Mouse (Mus musculus) liver, embryonic 13.5 days (tissue): ENCODE data around the gene Exosc5. TPM values are rescaled to one million over a fixed set of nuclear protein-coding genes. Genes with fewer than 3 reads are reported as not detected.

Experiments
- ATAC-seq: fragments of 200-750 bp; cut with Nextera tagmentation; 2 replicates; pipeline ENCODE4 v1.8.0; 2017; ENCODE audit warnings: low read depth, mild to moderate bottlenecking, moderate number of reproducible peaks, moderate library complexity
- DNase-seq: peaks from one replicate; pipeline ENCODE4 v3.0.0; 2022
- H3K27ac ChIP-seq: fragments of 300-500 bp; sonication (generic); 2 replicates; pipeline ENCODE4 v1.5.1; 2015; ENCODE audit warnings: moderate library complexity, mild to moderate bottlenecking, inconsistent platforms
- H3K27me3 ChIP-seq: fragments of 300-500 bp; sonication (generic); 2 replicates; pipeline ENCODE4 v1.6.1; 2015; ENCODE audit warnings: mild to moderate bottlenecking, inconsistent platforms
- H3K36me3 ChIP-seq: fragments of 300-500 bp; sonication (generic); 2 replicates; pipeline ENCODE4 v1.6.1; 2015; ENCODE audit warnings: mild to moderate bottlenecking, inconsistent platforms
- H3K4me1 ChIP-seq: fragments of 300-500 bp; sonication (generic); replicated peaks from 2 replicates; pipeline ENCODE4 v1.6.1; 2015; ENCODE audit warnings: inconsistent platforms
- H3K4me2 ChIP-seq: fragments of 300-500 bp; sonication (generic); 2 replicates; pipeline ENCODE4 v1.6.1; 2015; ENCODE audit warnings: inconsistent platforms, mild to moderate bottlenecking, moderate library complexity
- H3K4me3 ChIP-seq: fragments of 300-500 bp; sonication (generic); replicated peaks from 2 replicates; pipeline ENCODE4 v1.5.1; 2015; ENCODE audit warnings: mild to moderate bottlenecking, inconsistent platforms
- H3K9ac ChIP-seq: fragments of 300-500 bp; sonication (generic); 2 replicates; pipeline ENCODE4 v1.6.1; 2015; ENCODE audit warnings: mild to moderate bottlenecking, inconsistent platforms
- H3K9me3 ChIP-seq: fragments of 300-500 bp; sonication (generic); replicated peaks from 2 replicates; pipeline ENCODE4 v1.6.1; 2016; ENCODE audit warnings: inconsistent platforms
- WGBS: fragments of 180-500 bp; shearing (Covaris S2); methylation state at CpG from one replicate; pipeline ENCODE4 v1.1.7; 2015; ENCODE audit not compliant: insufficient replicate concordance; 5-methylcytosine and 5-hydroxymethylcytosine counted together
- polyA plus RNA-seq: library from polyadenylated mRNA; unstranded; fragments of >200 nt; fragmentation: Nextera tagmentation; extraction: Ambion mirVana; gene quantifications from 2 replicates; pipeline ENCODE4 v1.2.1, GENCODE M21; 2015

The Exosc5 gene
- polyA plus RNA-seq, 1 experiment from 2014 or later, result 68.8 TPM

DNA sequence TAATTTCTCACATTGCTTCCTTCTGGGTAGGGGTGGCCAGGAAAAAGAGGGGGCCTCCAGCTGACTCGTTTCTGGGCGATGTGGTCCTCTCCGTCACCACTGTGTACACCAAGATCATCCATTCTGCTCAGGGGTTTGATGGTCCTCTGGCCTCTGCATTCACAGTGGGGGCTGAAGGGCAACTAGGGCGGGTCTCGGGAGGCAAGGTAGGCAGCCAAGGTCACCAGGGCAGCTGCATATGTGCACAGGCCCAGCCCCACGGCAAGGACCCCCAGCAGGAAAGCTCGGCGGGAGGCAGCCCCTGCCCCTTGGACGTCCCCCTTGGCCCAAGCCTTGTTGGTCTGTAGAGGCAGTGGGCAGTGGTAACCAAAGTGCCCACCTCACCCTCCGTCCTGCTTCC is 10.2 kb downstream of the Exosc5 start:
- Histone ChIP-seq H3K4me3 (no peak overlapping the region), H3K9ac (no peak overlapping the region), H3K4me1 (no peaks in the 10 kb centered on the region), H3K27ac (no peak overlapping the region), H3K4me2 (no peak overlapping the region), H3K27me3 (peaks cover 13% of the 10 kb centered on the region), H3K36me3 (peaks cover 48% of the 10 kb centered on the region), H3K9me3 (no peaks in the 10 kb centered on the region)
- 80% methylated on average over 10 of the region's 10 CpGs for WGBS
- DNase-seq (no peak), ATAC-seq (no peak)

DNA sequence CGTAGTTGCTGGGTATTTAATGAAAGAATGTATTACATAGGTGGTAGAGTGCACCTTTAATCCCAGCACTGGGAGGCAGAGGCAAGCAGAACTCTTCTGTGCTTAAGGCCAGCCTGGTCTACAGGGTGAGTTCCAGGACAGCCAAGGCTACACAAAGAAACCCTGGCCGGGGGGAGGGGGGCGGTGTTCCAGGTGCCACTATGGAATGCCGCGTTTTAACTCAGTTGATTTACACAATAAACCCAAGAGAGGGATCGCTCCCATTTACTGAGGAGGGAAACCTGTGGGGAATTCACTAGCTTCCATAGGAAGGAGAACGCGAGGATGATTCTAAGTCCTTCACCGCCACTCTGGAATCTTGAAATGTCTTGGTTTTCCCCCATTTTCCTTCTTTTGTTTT is 10.7 kb downstream of the Exosc5 start:
- Histone ChIP-seq H3K27ac (no peak overlapping the region), H3K9ac (no peak overlapping the region), H3K4me3 (no peak overlapping the region), H3K4me1 (peaks cover 4% of the 10 kb centered on the region), H3K9me3 (no peaks in the 10 kb centered on the region), H3K4me2 (no peak overlapping the region), H3K27me3 (peaks cover 18% of the 10 kb centered on the region), H3K36me3 (peaks cover 43% of the 10 kb centered on the region)
- 81% methylated on average over 9 of the region's 9 CpGs for WGBS
- ATAC-seq (no peak), DNase-seq (no peak)

DNA sequence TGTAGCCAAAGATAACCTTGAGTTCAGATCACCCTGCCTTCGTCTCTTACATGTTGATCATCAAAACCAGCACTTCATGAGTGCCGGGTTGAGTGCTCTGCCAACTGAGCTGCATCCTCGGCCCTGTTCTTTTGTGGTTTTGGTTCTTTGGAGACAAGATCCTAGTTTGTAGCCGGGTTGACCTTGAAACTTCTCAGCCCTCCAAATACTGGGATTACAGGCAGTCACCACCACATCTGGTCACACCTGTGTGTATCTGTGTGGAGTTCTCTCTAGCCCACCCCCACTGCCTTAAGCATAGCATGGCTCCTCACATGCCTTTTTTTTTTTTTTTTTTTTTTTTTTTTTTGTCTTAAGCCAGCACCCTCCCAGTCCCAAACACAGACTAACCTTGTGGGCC is 11.1 kb downstream of the Exosc5 start:
- no peak overlapping the region for H3K4me2 ChIP-seq
- peaks cover 9% of the 10 kb centered on the region for H3K4me1 ChIP-seq
- WGBS, result 69% methylated on average over 4 of the region's 4 CpGs
- no peaks in the 10 kb centered on the region for H3K9me3 ChIP-seq
- DNase-seq, result no peak
- H3K4me3 ChIP-seq, result no peak overlapping the region
- H3K27ac ChIP-seq, result no peak overlapping the region
- peaks cover 39% of the 10 kb centered on the region for H3K36me3 ChIP-seq
- ATAC-seq, result no peak
- H3K27me3 ChIP-seq, result peaks cover 22% of the 10 kb centered on the region
- H3K9ac ChIP-seq, result no peak overlapping the region

DNA sequence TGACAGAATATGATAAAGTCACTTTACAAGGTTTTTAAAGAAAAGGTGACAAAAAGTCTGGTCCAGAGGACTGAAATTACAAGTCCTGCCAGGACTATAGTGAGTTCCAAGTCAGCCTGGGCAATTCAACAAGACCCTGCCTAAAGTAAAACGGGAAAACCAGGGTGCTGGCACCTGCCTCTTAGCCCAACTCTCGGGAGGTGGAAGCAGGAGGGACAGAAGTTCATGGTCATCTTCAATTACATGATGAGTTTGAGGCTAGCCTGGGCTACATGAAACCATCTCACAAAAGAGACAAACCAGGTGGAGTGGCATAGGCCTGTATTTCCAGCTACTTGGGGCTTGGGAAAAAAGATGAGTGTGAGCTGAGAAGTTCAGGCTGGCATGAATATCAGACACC is 12.7 kb downstream of the Exosc5 start:
- DNase-seq (no peak), ATAC-seq (no peak)
- Histone ChIP-seq H3K9ac (no peak overlapping the region), H3K27ac (no peak overlapping the region), H3K9me3 (no peaks in the 10 kb centered on the region), H3K4me3 (no peak overlapping the region), H3K36me3 (peaks cover 23% of the 10 kb centered on the region), H3K4me2 (no peak overlapping the region), H3K27me3 (peaks cover 37% of the 10 kb centered on the region), H3K4me1 (peaks cover 12% of the 10 kb centered on the region)
- WGBS, result 60% methylated on average over 2 of the region's 2 CpGs

DNA sequence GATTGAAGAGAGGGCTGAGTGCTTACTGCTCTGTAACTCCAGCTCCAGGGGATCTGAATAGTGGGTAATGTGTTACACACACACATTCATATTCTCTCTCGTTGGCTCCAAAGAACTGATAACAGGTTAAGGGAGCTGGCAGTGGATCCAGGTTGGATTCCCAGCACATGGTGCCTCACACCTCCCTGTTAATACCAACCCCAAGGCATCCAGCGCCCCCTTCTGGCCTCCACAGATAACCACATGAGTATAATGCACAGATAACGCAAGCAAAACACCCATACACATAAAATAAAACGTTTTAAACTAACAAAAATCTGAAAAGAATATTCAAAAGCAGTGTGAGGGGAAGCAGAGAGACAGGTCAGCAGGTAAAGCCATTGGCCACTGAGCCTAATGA is 13.5 kb downstream of the Exosc5 start:
- no peak for DNase-seq
- WGBS, result 47% methylated on average over 4 of the region's 4 CpGs
- H3K4me1 ChIP-seq, result peaks cover 12% of the 10 kb centered on the region
- no peak for ATAC-seq
- H3K9me3 ChIP-seq, result no peaks in the 10 kb centered on the region
- peaks cover 15% of the 10 kb centered on the region for H3K36me3 ChIP-seq
- H3K4me2 ChIP-seq, result no peak overlapping the region
- no peak overlapping the region for H3K27ac ChIP-seq
- no peak overlapping the region for H3K9ac ChIP-seq
- peaks cover 41% of the 10 kb centered on the region for H3K27me3 ChIP-seq
- H3K4me3 ChIP-seq, result no peak overlapping the region

DNA sequence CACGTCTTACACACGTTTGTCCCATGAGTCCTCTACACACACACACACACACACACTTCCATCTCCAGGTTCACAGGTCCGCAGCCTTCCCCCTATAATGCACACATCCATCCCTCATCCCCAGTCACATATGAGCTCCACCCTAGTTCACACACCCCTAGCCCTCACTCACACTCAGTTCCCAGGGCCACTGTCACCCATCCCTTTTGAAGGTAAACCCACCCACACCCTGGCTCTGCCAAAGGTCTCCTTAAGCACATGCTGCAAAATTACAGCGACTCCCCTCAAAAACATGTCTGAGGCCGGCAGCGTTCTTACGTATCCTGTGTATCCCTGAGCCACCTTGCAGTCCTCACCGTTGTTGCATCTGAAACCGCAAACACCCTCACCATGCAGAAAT is 15.3 kb downstream of the Exosc5 start:
- no peak overlapping the region for H3K27ac ChIP-seq
- H3K4me2 ChIP-seq, result peak overlapping the region; percentile 68
- H3K4me1 ChIP-seq, result peaks cover 17% of the 10 kb centered on the region
- H3K36me3 ChIP-seq, result no peaks in the 10 kb centered on the region
- 20% methylated on average over 9 of the region's 9 CpGs for WGBS
- peak overlapping the region; percentile 48 for H3K4me3 ChIP-seq
- peaks cover 41% of the 10 kb centered on the region for H3K27me3 ChIP-seq
- DNase-seq (no peak), ATAC-seq (no peak)
- no peaks in the 10 kb centered on the region for H3K9me3 ChIP-seq
- H3K9ac ChIP-seq, result peak overlapping the region; percentile 45; the same call in 1 of the 2 replicates

DNA sequence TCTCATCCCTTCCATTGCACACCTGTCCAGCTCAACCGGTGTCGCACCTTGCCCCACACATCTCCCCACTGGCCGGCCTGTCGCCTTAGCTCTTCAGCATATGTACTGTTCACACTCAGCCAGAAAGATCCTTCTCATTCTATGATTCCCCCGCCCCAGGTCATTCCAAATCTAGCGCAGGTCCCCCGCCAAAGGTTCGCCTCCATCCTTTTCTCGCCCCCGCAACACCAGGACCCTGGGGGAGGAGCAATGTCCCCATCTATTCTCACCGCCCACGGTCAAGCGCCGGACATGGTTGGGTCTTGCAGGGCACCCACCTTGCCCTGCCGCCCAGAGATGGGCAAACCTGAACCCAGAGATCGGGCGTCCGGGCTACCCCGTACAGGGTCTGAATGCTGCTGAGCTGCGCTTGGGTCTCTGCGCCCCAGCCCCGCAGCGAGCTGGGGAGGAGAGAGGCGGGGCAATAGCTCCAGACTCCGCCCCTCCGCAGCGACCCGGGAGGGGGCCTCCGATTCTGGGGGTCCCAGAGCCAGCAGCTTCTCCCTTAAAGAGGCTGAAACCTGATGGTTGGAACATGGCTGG is 15.8 kb downstream of the Exosc5 start, which contains the start of gene Tmem91:
Gene Tmem91, minus strand, starts transcription at position 448 of the 582 bp plus-strand sequence.
- Histone ChIP-seq H3K9ac (peak within 1 kb of the TSS; percentile 45), H3K4me2 (peak within 1 kb of the TSS; percentile 68), H3K9me3 (no peaks in the 10 kb centered on the region), H3K4me3 (peak within 1 kb of the TSS; percentile 48), H3K27ac (no peak within 1 kb of the TSS), H3K27me3 (peaks cover 41% of the 10 kb centered on the region), H3K4me1 (peaks cover 22% of the 10 kb centered on the region), H3K36me3 (no peaks in the 10 kb centered on the region)
- WGBS, result 2% methylated on average over 29 of the region's 29 CpGs
- DNase-seq (no peak), ATAC-seq (no peak)

DNA sequence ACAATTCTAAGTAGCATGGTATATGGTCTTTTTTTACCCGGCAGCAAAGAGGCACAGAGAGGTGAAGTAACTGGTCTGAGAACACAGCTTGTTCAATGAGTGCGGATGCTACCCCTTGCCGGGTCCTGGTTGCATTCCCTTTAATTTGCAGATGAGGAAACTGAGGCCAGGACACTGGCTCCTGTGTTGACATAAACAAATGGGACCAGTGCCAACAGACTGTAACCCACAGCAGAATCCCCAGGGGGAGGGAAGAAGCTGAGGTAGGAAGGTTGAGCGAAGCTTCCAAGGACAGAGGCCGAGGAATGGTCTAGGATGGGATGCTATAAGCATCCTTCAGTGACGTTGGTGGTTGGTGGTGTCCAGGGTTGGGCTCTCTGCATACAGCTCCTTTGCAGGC is 16.4 kb downstream of the Exosc5 start:
- H3K9me3 ChIP-seq, result no peaks in the 10 kb centered on the region
- peaks cover 41% of the 10 kb centered on the region for H3K27me3 ChIP-seq
- H3K4me1 ChIP-seq, result peaks cover 27% of the 10 kb centered on the region
- H3K9ac ChIP-seq, result no peak overlapping the region
- DNase-seq (no peak), ATAC-seq (no peak)
- H3K4me3 ChIP-seq, result no peak overlapping the region
- no peaks in the 10 kb centered on the region for H3K36me3 ChIP-seq
- 50% methylated on average over 6 of the region's 6 CpGs for WGBS
- H3K27ac ChIP-seq, result no peak overlapping the region
- peak overlapping the region; percentile 68 for H3K4me2 ChIP-seq

DNA sequence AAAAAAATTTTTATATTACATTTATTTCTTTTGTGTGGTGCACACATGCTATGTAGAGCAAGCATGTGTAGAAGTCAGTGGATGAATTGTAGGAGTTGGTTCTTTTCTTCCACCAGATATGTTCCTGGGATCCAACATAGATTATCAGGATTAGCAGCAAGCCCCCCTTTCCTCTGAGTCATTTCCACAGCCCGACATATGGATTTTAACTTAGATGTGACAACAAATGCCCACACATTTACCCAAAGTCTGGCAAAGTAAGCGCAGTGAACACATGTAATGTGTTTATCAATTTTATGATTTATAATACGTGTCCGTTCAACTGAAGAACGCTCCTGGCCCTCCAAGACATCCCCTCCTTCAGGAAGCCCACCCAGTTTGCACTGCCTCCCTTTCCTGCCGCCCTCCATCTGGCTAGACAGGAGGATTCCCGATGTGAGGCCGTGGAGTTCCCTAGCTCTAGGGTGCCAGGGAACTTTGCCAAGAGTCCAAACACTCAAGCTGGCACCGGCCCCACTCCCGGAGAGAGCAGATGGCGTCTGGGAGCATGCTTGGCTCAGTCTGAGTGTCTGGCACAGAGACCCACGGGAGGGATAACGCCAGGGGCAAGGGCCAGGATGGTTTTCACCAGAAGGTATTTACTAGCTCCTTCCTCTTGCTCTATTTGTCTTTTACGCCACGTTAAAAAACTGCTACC is 17.3 kb downstream of the Exosc5 start:
- H3K9ac ChIP-seq, result no peak overlapping the region
- no peak overlapping the region for H3K27ac ChIP-seq
- ATAC-seq, result no peak
- no peak overlapping the region for H3K4me2 ChIP-seq
- peaks cover 41% of the 10 kb centered on the region for H3K27me3 ChIP-seq
- no peaks in the 10 kb centered on the region for H3K9me3 ChIP-seq
- H3K4me1 ChIP-seq, result peaks cover 30% of the 10 kb centered on the region
- no peaks in the 10 kb centered on the region for H3K36me3 ChIP-seq
- no peak overlapping the region for H3K4me3 ChIP-seq
- no peak for DNase-seq
- 77% methylated on average over 15 of the region's 15 CpGs for WGBS

DNA sequence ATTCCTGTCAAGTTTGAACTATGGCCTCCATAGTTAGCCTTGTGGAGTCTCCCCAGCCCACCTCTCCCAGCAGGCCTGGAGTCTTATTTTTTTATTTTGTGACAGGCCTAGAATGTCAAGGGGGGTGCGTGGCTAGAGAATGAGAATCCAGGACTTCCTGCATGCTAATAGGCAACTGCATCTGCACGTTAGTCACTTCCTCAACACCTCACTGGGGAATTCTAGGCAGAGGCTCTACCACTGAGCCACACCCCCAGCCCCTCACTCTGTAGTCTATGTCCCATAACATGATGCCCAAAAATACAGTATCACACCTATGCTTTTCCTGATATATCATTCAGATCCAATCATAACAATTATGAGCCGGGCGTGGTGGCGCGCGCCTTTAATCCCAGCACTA is 18.0 kb downstream of the Exosc5 start:
- Histone ChIP-seq H3K27me3 (peaks cover 41% of the 10 kb centered on the region), H3K36me3 (no peaks in the 10 kb centered on the region), H3K4me3 (no peak overlapping the region), H3K9me3 (no peaks in the 10 kb centered on the region), H3K9ac (no peak overlapping the region), H3K4me2 (no peak overlapping the region), H3K27ac (no peak overlapping the region), H3K4me1 (peaks cover 38% of the 10 kb centered on the region)
- 80% methylated on average over 7 of the region's 7 CpGs for WGBS
- no peak for DNase-seq
- no peak for ATAC-seq

DNA sequence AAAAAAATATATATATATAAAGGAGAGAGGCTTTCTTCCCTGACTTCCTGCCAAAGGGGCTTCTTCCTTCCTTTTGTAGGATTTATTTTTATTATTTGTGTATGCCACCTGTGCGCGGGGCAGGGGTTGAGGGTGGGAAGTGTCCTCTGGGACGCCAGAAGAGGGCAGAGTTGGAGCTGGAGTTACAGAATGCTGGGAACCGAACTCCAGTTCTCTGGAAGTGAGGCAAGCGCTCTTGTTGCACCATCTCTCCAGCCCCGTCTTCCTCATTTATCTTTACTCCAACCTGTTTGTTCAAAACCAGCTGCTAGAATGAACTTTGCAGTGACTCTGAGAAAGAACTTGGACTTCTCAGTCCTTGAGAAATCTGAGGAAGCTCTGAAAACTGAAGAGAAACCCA is 21.0 kb downstream of the Exosc5 start:
- Histone ChIP-seq H3K9ac (peak overlapping the region; percentile 57), H3K36me3 (0 out of 2 replicates have a peak, but pooled peaks cover 8% of the 10 kb centered on the region), H3K27ac (peak overlapping the region; percentile 92), H3K27me3 (peaks cover 20% of the 10 kb centered on the region), H3K9me3 (no peaks in the 10 kb centered on the region), H3K4me2 (peak overlapping the region; percentile 79), H3K4me1 (peaks cover 60% of the 10 kb centered on the region), H3K4me3 (peak overlapping the region; percentile 68)
- 2% methylated on average over 6 of the region's 6 CpGs for WGBS
- ATAC-seq (no peak), DNase-seq (no peak)
